Mouse (Mus musculus) kidney, adult 18-20 months (tissue): ENCODE results near the gene Rest.

Source experiments
- DNase-seq: peaks from one replicate; pipeline ENCODE4 v3.0.0; 2021

Gene Rest

DNA sequence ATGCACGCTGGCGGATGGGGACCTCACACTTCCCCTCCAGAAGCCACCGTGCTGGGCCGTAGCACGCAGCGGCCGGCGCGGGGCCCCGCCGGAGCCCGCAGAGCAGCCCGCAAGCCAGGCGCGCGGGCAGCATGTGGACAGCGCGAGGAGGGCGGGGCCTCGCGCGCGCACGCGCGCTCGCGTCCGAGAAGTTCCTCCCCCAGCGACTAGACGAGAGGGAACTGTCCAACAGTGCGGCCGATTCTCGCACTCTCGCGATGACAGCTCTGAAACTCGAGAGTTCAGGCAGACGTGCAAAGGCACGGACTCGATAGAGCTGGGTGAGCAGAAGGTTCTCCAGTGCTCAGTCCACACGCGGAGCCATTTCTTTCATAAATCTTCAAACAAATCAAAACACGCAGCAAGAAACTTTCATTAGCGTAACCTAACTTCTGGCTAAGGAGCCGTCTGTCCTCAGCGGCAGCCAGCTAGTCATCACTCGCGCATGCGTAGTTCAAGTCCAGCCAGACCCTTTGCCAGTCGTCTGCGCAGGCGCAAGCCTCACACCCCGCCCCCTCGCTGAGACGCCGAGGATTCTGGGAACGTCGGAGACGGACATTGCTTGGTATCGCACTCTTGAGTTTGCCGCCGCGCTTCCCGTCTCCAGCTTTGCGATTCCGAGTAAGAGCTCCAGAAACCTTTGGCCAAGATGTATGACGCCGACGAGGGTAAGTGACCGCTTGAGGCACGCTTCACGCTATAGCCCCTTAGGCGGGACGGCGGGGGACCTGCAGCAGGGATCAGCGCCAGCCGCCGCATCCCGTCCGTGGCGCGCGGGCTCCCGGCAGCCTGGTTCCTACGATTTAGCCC lies 44.9 kb downstream of the Rest start, which contains the start of the genes Noa1 and Polr2b:
TSS of gene Noa1 (minus strand) at position 161 of the 849 bp plus-strand sequence.
TSS of gene Polr2b (plus strand) at position 224 of the 849 bp plus-strand sequence.
- peak; percentile 99 for DNase-seq

DNA sequence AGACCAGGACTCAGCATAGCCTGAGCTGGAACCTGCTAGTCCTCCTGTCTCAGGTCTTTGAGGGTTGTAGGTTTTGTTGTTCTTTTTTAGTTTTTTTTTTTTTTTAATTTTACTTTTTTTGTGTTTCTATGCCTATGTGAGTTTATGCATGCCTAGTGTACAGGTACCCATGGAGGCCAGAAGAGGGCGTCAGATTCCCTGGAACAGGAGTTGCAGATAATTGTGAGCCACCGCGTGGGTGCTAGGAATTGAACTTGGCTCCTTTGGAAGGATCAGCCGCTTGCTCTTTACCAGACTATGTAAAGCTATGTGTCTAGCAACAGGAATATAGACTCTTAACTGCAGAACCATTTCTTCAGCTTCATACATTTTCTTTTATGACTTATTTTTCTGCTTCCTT lies 48.9 kb downstream of the Rest start:
- DNase-seq: no peak

DNA sequence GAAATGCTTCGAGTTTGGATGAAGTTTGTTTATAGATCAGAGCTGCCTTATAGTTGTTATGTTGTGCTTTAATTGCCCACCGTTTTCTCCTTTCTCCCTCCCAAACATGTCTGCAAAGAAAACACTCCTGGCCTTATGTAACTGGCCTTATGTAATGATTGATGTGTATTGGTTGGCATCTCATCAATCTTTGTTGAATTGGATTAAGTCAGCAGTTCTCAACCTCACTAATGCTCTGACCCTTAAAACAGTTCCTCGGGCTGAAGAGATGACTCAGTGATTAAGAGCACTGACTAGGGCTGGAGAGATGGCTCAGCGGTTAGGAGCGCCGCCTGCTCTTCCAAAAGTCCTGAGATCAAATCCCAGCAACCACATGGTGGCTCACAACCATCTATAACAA lies 49.7 kb downstream of the Rest start:
- DNase-seq: no peak

GRCm38 (mm10) chr5:77324936-77325335 lies 59.6 kb downstream of the Rest start:
- no peak for DNase-seq

DNA sequence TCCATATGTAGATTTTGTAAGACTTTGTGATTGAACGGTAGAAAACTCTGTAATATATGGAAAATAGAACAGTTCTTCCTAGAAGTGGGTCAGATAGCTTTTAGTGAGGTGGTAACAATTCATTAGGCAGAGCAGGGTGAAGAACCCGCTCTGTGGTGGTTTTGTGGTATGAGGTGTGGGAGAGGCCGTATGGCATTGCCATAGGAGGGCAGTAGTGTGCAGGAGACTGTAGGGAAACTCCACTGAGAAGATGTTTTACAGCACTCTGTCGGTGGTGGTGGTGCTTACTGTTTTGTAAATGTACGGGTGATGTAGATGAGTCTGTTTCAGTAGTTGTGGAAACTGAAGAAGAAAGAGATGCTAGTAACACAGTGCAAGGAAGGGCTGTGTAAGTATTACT lies 64.9 kb downstream of the Rest start:
- no peak for DNase-seq
